Mouse (Mus musculus): ENCODE data around the gene Lnx2.

GRCm38 (mm10) chr5:147096586-147096985 lies 20.2 kb upstream of the Lnx2 start:
- TF ChIP-seq CTCF (IDR thresholded peaks at IDR 0.05; ENCODE audit: insufficient read depth, low read length) (no peak), POLR2A (IDR thresholded peaks at IDR 0.05; ENCODE audit: borderline replicate concordance, extremely low read depth, low read depth, low read length) (no peak)
